Comparison of ENCODE assay signal across 8 mouse cellular contexts in genomic region chr9:53254368-53254767, GRCm38 (mm10). TPM values are rescaled to one million over a fixed set of nuclear protein-coding genes. Genes with fewer than 3 reads are reported as not detected.
DNase-seq lines count a peak whose midpoint lies in the region; ATAC-seq and TF ChIP-seq lines count a peak whose summit lies in the region.

No protein-coding gene starts in this region.

- TF ChIP-seq POLR2A in cortical plate, adult 2 months (IDR thresholded peaks at IDR 0.05; ENCODE audit: extremely low read depth, insufficient read depth, low read length), result no peak

- no peak overlapping the region for H3K4me2 ChIP-seq in kidney, embryonic 16.5 days (replicated peaks; ENCODE audit: low read depth, low read length)
- no peak overlapping the region for H3K4me2 ChIP-seq in liver, embryonic 11.5 days

- H3K9me3 ChIP-seq in kidney, embryonic 16.5 days (ENCODE audit: low read length), result no peaks in the 10 kb centered on the region
- no peaks in the 10 kb centered on the region for H3K9me3 ChIP-seq in liver, embryonic 11.5 days (ENCODE audit: control insufficient read depth, low read length)

- no peak overlapping the region for H3K4me3 ChIP-seq in cortical plate, adult 2 months (ENCODE audit: insufficient read depth, low read length)
- no peak overlapping the region for H3K4me3 ChIP-seq in kidney, embryonic 16.5 days (ENCODE audit: low read length)
- H3K4me3 ChIP-seq in liver, embryonic 11.5 days (ENCODE audit: low read depth, low read length), result no peak overlapping the region

- 10% methylated on average over 4 of the region's 4 CpGs for WGBS in kidney, embryonic 16.5 days
- WGBS in liver, embryonic 11.5 days, result 7% methylated on average over 4 of the region's 4 CpGs

- H3K9ac ChIP-seq in kidney, embryonic 16.5 days (replicated peaks; ENCODE audit: low read length), result no peak overlapping the region
- no peak overlapping the region for H3K9ac ChIP-seq in liver, embryonic 11.5 days (ENCODE audit: low read depth, low read length)

- peaks cover 1% of the 10 kb centered on the region for H3K4me1 ChIP-seq in cortical plate, adult 2 months (ENCODE audit: control insufficient read depth, insufficient read depth, low read length)
- H3K4me1 ChIP-seq in kidney, embryonic 16.5 days (ENCODE audit: insufficient read depth, low read length), result 0 out of 2 replicates have a peak, but pooled peaks cover 4% of the 10 kb centered on the region
- no peaks in the 10 kb centered on the region for H3K4me1 ChIP-seq in liver, embryonic 11.5 days (replicated peaks; ENCODE audit: control insufficient read depth, insufficient read depth, low read length)

- no peaks in the 10 kb centered on the region for H3K36me3 ChIP-seq in kidney, embryonic 16.5 days (ENCODE audit: insufficient read depth, low read length)
- no peaks in the 10 kb centered on the region for H3K36me3 ChIP-seq in liver, embryonic 11.5 days (ENCODE audit: control insufficient read depth, insufficient read depth, low read length)

- no peak overlapping the region for H3K27ac ChIP-seq in cortical plate, adult 2 months (ENCODE audit: insufficient read depth, low read length)
- H3K27ac ChIP-seq in kidney, embryonic 16.5 days (ENCODE audit: low read length), result no peak overlapping the region
- H3K27ac ChIP-seq in liver, embryonic 11.5 days (ENCODE audit: low read depth, low read length), result no peak overlapping the region

- H3K27me3 ChIP-seq in kidney, embryonic 16.5 days (ENCODE audit: insufficient read depth, low read length), result no peaks in the 10 kb centered on the region
- H3K27me3 ChIP-seq in liver, embryonic 11.5 days (replicated peaks; ENCODE audit: control insufficient read depth, insufficient read depth, low read length), result no peaks in the 10 kb centered on the region

- peak; percentile 92 for TF ChIP-seq CTCF in cortical plate, adult 2 months (IDR thresholded peaks at IDR 0.05; ENCODE audit: extremely low read depth, insufficient read depth, low read length)

- peak; percentile 81 for ATAC-seq in activated CD4-positive, CD25-positive, alpha-beta regulatory T cell, adult 4 months
- ATAC-seq in kidney, embryonic 16.5 days (ENCODE audit: low FRiP score, low TSS enrichment), result peak; percentile 59; the same call in 1 of the 2 replicates
- 0 out of 2 replicates have a peak, but pooled peaks have one; percentile 49 for ATAC-seq in liver, embryonic 11.5 days (replicated peaks; ENCODE audit: low FRiP score)
- peak; percentile 66; the same call in 1 of the 2 replicates for ATAC-seq in neutrophil, adult 5-6 weeks (ENCODE audit: extremely low read depth, insufficient number of reproducible peaks, low FRiP score, poor library complexity, severe bottlenecking)

- DNase-seq in B cell, adult 2 months, result peak; percentile 76 to 78
- DNase-seq in gastrocnemius, postnatal 10 days, result peak; percentile 72
- DNase-seq in liver, embryonic 11.5 days (ENCODE audit: low spot score), result no peak
- DNase-seq in thymus, adult 18-20 months, result peak; percentile 10 to 25

RNA-seq across cellular contexts. Expression of gene Ddx10, which starts 6.5 kb away (rescaled TPM):
- 10 to 100 TPM; 48.0 to 52.7 TPM for polyA plus RNA-seq in activated CD4-positive, CD25-positive, alpha-beta regulatory T cell, adult 4 months (2017; shearing (Covaris generic))
- 11.5 and 12.5 TPM in 2 replicates for polyA plus RNA-seq in cortical plate, adult 2 months (2012; rRNA removed)
- 10 to 100 TPM; 10.5 to 12.3 TPM for total RNA-seq in gastrocnemius, postnatal 10 days (2021)
- polyA plus RNA-seq in kidney, embryonic 16.5 days (2015; fragmentation: Nextera tagmentation; extraction: Ambion mirVana), result 30.1 and 31.0 TPM in 2 replicates
- 36.9 and 43.5 TPM in 2 replicates for polyA plus RNA-seq in liver, embryonic 11.5 days (2014; fragmentation: Nextera tagmentation; extraction: Ambion mirVana)
- 43.8 and 46.8 TPM in 2 replicates for total RNA-seq in neutrophil, adult 5-6 weeks (2017)

RNA-seq across cellular contexts. Expression of gene Exph5, which starts 47.1 kb away (rescaled TPM):
- under 1 TPM; 0.17 to 0.37 TPM for polyA plus RNA-seq in activated CD4-positive, CD25-positive, alpha-beta regulatory T cell, adult 4 months (2017; shearing (Covaris generic))
- 6.5 and 7.1 TPM in 2 replicates for polyA plus RNA-seq in cortical plate, adult 2 months (2012; rRNA removed)
- under 1 TPM; 0.85 to 0.95 TPM for total RNA-seq in gastrocnemius, postnatal 10 days (2021)
- polyA plus RNA-seq in kidney, embryonic 16.5 days (2015; fragmentation: Nextera tagmentation; extraction: Ambion mirVana), result 2.2 and 3.3 TPM in 2 replicates
- 0.41 and 0.91 TPM in 2 replicates for polyA plus RNA-seq in liver, embryonic 11.5 days (2014; fragmentation: Nextera tagmentation; extraction: Ambion mirVana)
- 0.25 and 0.47 TPM in 2 replicates for total RNA-seq in neutrophil, adult 5-6 weeks (2017)
